Mouse (Mus musculus): ENCODE data around the gene Lrch3.
A peak's percentile ranks its signal among the peaks of the same experiment; 100 is the strongest.

The Lrch3 gene

GRCm38 (mm10) chr16:32984631-32985030, 70.7 kb downstream of the Lrch3 start:
- no peak for DNase-seq (ENCODE audit: low read depth)

GRCm38 (mm10) chr16:32992158-32992557, 78.3 kb downstream of the Lrch3 start:
- no peak for DNase-seq (ENCODE audit: low read depth)

- DNase-seq (ENCODE audit: low read depth), result no peak
Observed at GRCm38 (mm10) chr16:33005216-33005615, 91.3 kb downstream of the Lrch3 start.

- no peak for DNase-seq (ENCODE audit: low read depth)
Observed at GRCm38 (mm10) chr16:33006888-33007287, 93.0 kb downstream of the Lrch3 start.

GRCm38 (mm10) chr16:33007436-33007835, 93.5 kb downstream of the Lrch3 start:
- DNase-seq (ENCODE audit: low read depth), result no peak

- DNase-seq (ENCODE audit: low read depth), result no peak
Observed at GRCm38 (mm10) chr16:33010166-33010565, 96.3 kb downstream of the Lrch3 start.

- no peak for DNase-seq (ENCODE audit: low read depth)
Observed at GRCm38 (mm10) chr16:33013801-33014200, 99.9 kb downstream of the Lrch3 start.

- DNase-seq (ENCODE audit: low read depth), result no peak
Observed at GRCm38 (mm10) chr16:33014921-33015320, 101.0 kb downstream of the Lrch3 start.

GRCm38 (mm10) chr16:33015396-33015907, 101.6 kb downstream of the Lrch3 start:
- DNase-seq (ENCODE audit: low read depth), result no peak

- DNase-seq (ENCODE audit: low read depth), result no peak
Observed at GRCm38 (mm10) chr16:33015986-33016385, 102.1 kb downstream of the Lrch3 start.

GRCm38 (mm10) chr16:33017677-33018349, 103.9 kb downstream of the Lrch3 start:
- DNase-seq (ENCODE audit: low read depth), result no peak

- no peak for DNase-seq (ENCODE audit: low read depth)
Observed at GRCm38 (mm10) chr16:33019117-33019770, 105.3 kb downstream of the Lrch3 start.

GRCm38 (mm10) chr16:33021381-33021780, 107.5 kb downstream of the Lrch3 start:
- no peak for DNase-seq (ENCODE audit: low read depth)

- DNase-seq (ENCODE audit: low read depth), result peak; percentile 61
Observed at GRCm38 (mm10) chr16:33023750-33024149, 109.8 kb downstream of the Lrch3 start.

GRCm38 (mm10) chr16:33024456-33025104, 110.7 kb downstream of the Lrch3 start:
- DNase-seq (ENCODE audit: low read depth), result no peak

- DNase-seq (ENCODE audit: low read depth), result no peak
Observed at GRCm38 (mm10) chr16:33026357-33026756, 112.5 kb downstream of the Lrch3 start.

- no peak for DNase-seq (ENCODE audit: low read depth)
Observed at GRCm38 (mm10) chr16:33036006-33036405, 122.1 kb downstream of the Lrch3 start.

- no peak for DNase-seq (ENCODE audit: low read depth)
Observed at GRCm38 (mm10) chr16:33042682-33043081, 128.8 kb downstream of the Lrch3 start.

- DNase-seq (ENCODE audit: low read depth), result no peak
Observed at GRCm38 (mm10) chr16:33043268-33043667, 129.4 kb downstream of the Lrch3 start.

GRCm38 (mm10) chr16:33048004-33048403, 134.1 kb downstream of the Lrch3 start:
- DNase-seq (ENCODE audit: low read depth), result no peak

GRCm38 (mm10) chr16:33048686-33049085, 134.8 kb downstream of the Lrch3 start:
- DNase-seq (ENCODE audit: low read depth), result no peak

- no peak for DNase-seq (ENCODE audit: low read depth)
Observed at GRCm38 (mm10) chr16:33049809-33050208, 135.9 kb downstream of the Lrch3 start.

GRCm38 (mm10) chr16:33053141-33053540, 139.2 kb downstream of the Lrch3 start:
- no peak for DNase-seq (ENCODE audit: low read depth)

Measured in fibroblast of lung, adult 2 months (primary cell).